Comparison of ENCODE assay signal across 8 mouse cellular contexts in the genomic region with DNA sequence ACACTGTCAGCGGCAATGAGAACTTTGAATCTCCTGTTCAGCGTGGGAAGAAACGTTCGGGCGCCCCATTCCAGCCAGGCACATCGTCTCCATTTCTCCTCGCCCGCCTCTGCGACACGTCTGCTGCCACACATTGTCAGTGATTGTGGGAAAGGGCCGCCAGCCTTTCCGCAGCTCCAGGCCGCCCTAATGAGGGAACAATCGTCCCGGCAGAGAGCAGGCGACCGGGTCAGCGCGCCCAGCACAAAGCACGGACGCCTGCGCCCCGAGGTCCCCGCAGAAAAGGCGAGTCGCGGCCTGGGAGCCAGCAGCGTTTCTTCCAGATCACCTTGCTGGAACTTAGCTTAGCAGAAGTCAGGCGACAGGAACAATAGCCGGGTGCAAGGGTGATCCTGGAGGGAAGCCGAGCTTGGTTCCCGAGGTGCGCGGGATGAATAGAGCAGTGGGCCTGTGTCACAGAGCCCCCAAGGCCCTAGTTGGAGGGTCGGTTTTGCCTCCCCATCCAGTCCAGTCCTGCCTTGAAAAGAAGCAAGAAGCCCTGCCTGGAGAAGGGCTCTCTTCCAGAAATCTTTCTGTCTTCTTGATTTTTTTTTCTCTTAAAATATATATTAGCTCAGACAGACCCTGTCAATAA.
DNase-seq lines count a peak whose midpoint lies in the region; ATAC-seq lines count a peak whose summit lies in the region.

No protein-coding gene starts in this region.

- H3K36me3 ChIP-seq in embryonic facial prominence, embryonic 14.5 days (ENCODE audit: control insufficient read depth, insufficient read depth, low read length): no peaks in the 10 kb centered on the region
- H3K36me3 ChIP-seq in hindbrain, embryonic 15.5 days: no peaks in the 10 kb centered on the region
- no peaks in the 10 kb centered on the region for H3K36me3 ChIP-seq in midbrain, embryonic 12.5 days

- no peak overlapping the region for H3K27ac ChIP-seq in embryonic facial prominence, embryonic 14.5 days (replicated peaks; ENCODE audit: low read depth, low read length)
- 0 out of 2 replicates have a peak overlapping the region, but pooled peaks have one; percentile 20 for H3K27ac ChIP-seq in hindbrain, embryonic 15.5 days (replicated peaks)
- peak overlapping the region; percentile 79 for H3K27ac ChIP-seq in midbrain, embryonic 12.5 days (replicated peaks)

- peak; percentile 53 for ATAC-seq in embryonic facial prominence, embryonic 14.5 days (ENCODE audit: low read depth)
- ATAC-seq in hindbrain, embryonic 15.5 days (ENCODE audit: low FRiP score, low read depth): peak; percentile 66
- ATAC-seq in midbrain, embryonic 12.5 days (ENCODE audit: low FRiP score, low read depth): peak; percentile 77

- no peaks in the 10 kb centered on the region for H3K9me3 ChIP-seq in embryonic facial prominence, embryonic 14.5 days (ENCODE audit: control insufficient read depth, low read length)
- no peaks in the 10 kb centered on the region for H3K9me3 ChIP-seq in hindbrain, embryonic 15.5 days
- H3K9me3 ChIP-seq in midbrain, embryonic 12.5 days: no peaks in the 10 kb centered on the region

- intact Hi-C loops in left cerebral cortex, postnatal 4 days (cut with DNase I): loop anchor here (5.0 kb wide), 1 partner anchor 181 kb away; no protein-coding TSS in a partner anchor

- peaks cover 10% of the 10 kb centered on the region for H3K4me1 ChIP-seq in embryonic facial prominence, embryonic 14.5 days (ENCODE audit: control insufficient read depth, insufficient read depth, low read length)
- peaks cover 11% of the 10 kb centered on the region for H3K4me1 ChIP-seq in hindbrain, embryonic 15.5 days (replicated peaks)
- H3K4me1 ChIP-seq in midbrain, embryonic 12.5 days: peaks cover 18% of the 10 kb centered on the region

- H3K9ac ChIP-seq in embryonic facial prominence, embryonic 14.5 days (ENCODE audit: low read depth, low read length): peak overlapping the region; percentile 54
- peak overlapping the region; percentile 52 for H3K9ac ChIP-seq in hindbrain, embryonic 15.5 days
- peak overlapping the region; percentile 52 for H3K9ac ChIP-seq in midbrain, embryonic 12.5 days (replicated peaks)

- peaks cover 26% of the 10 kb centered on the region for H3K27me3 ChIP-seq in embryonic facial prominence, embryonic 14.5 days (replicated peaks; ENCODE audit: control insufficient read depth, insufficient read depth, low read length)
- H3K27me3 ChIP-seq in hindbrain, embryonic 15.5 days: no peaks in the 10 kb centered on the region
- no peaks in the 10 kb centered on the region for H3K27me3 ChIP-seq in midbrain, embryonic 12.5 days

- DNase-seq in left cerebral cortex, postnatal 4 days: peak; percentile 15
- DNase-seq in left cerebral cortex, adult 11 months (ENCODE audit: low spot score): no peak
- peak; percentile 13 for DNase-seq in embryonic facial prominence, embryonic 14.5 days (ENCODE audit: low spot score)
- DNase-seq in urinary bladder, postnatal 36 days (ENCODE audit: low spot score in 2 of 2): no peak
- no peak for DNase-seq in MN1 (ENCODE audit: low spot score)
- no peak for DNase-seq in thymus, postnatal 4 days

- peak overlapping the region; percentile 63 for H3K4me2 ChIP-seq in embryonic facial prominence, embryonic 14.5 days (ENCODE audit: low read depth, low read length)
- peak overlapping the region; percentile 78 for H3K4me2 ChIP-seq in hindbrain, embryonic 15.5 days
- peak overlapping the region; percentile 50 for H3K4me2 ChIP-seq in midbrain, embryonic 12.5 days (replicated peaks)

- peak overlapping the region; percentile 35 for H3K4me3 ChIP-seq in embryonic facial prominence, embryonic 14.5 days (ENCODE audit: low read depth, low read length)
- peak overlapping the region; percentile 38 for H3K4me3 ChIP-seq in hindbrain, embryonic 15.5 days
- H3K4me3 ChIP-seq in midbrain, embryonic 12.5 days: peak overlapping the region; percentile 34

- 2% methylated on average over 35 of the region's 35 CpGs for WGBS in embryonic facial prominence, embryonic 14.5 days
- 1% methylated on average over 35 of the region's 35 CpGs for WGBS in hindbrain, embryonic 15.5 days
- 1% methylated on average over 35 of the region's 35 CpGs for WGBS in midbrain, embryonic 12.5 days

Comparison
In these comparisons a context has a peak if more than half of its experiments do, and no peak if none do; other contexts are left out.
1. DNase-seq: peak in left cerebral cortex, postnatal 4 days (single experiment) and embryonic facial prominence, embryonic 14.5 days (single experiment); none in left cerebral cortex, adult 11 months (single experiment), urinary bladder, postnatal 36 days (0 of 2), MN1 (single experiment) and thymus, postnatal 4 days (single experiment).
2. Peak in every context shown above with its lines, with median percentiles within 50 percentile points of each other: ATAC-seq, H3K4me2 ChIP-seq, H3K4me3 ChIP-seq and H3K9ac ChIP-seq.